Mouse (Mus musculus) CD4-positive helper T cell, adult 2 months (primary cell): Measurements from ENCODE around the gene Hipk1.
"Not testable (repeated sequence)": the region's sequence is repeated elsewhere in the genome, so short reads cannot be mapped to it uniquely, and the experiment has no call there.

Source experiments
- DNase-seq: peaks from one replicate; pipeline ENCODE4 v3.0.0-alpha.2; 2012; ENCODE audit warnings: low read depth, missing footprints, low spot score

The Hipk1 gene

DNA sequence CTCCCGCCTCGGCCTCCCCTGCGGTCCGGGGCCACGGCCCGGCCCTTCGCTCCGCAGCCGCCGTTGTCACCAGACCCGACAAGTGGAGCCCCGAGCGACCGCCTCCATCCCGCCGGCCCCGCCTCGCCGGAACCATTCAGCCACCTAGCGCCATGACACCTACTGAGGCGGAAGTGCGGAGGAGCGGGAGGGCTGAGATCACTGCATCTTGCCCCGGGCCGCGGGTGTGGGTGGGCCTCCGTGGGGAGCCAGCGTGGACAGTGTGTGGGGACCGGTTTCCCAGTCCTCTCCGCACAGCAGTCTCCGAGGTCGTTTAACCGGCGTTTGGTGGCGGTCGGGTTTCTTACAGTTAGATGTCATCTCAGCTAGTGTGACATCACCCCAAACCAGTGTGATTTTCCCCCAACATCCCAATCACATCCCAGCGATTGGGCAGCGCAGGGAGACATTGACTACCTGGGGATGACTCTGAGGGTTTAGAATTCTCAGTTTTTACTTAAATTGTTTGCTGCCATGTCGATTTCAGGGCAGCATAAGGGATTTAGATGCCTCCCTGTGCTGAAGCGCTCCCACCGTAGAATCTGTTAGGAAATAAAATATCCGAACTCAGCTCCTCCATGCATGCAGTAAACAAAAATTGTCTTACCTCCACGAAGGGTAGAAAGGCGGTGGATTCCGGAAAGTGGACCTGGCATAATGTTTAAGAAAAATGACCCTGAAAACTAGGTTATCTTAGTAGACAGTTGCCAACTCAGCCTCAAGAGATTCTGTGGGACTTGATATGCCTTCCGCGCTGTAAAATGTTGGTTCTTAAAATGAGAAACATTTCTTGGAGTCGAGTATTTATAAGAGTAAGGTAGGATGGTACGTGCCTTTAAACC is at the start of gene Hipk1:
Gene Hipk1, minus strand, starts transcription at position 334 of the 881 bp plus-strand sequence.
- DNase-seq: peak; percentile 94

DNA sequence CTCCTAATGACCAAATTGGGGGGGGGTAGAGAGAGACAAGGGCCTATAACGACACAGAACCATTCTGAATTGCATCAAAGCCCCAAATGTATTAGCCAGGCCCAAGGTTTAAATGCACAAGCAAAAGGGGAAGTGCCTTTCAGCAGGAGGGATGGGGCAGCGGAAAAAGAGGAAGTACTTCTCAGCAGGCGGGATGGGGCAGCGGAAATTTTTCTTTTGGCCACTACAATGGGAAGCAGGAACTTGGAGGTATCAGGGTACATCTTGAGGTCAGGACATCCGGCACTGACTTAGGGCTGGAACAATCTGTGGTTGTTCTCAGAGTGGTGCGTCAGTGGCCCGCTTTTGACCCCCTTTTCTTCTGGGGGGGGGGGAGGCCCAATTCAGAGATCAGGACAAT is 49.6 kb upstream of the Hipk1 start:
- not testable (repeated sequence) for DNase-seq

DNA sequence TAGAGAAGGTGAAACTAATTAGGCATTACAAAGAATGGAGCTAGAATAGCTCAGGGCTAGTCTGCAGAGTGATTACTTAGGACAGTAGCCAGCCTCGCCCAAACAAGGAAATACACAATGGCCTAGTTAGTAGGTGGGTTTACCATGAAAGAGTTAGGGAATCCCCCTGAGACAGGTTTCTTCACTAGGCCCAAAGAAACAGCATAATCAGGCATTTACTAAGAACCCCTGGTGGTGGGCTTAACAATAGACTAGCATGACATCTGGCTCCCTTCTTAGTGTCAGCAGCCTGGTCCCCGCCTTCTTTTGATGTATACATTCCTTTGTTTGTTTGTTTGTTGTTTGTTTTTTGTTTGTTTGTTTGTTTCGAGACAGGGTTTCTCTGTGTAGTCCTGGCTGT is 48.8 kb upstream of the Hipk1 start:
- DNase-seq: not testable (repeated sequence)

DNA sequence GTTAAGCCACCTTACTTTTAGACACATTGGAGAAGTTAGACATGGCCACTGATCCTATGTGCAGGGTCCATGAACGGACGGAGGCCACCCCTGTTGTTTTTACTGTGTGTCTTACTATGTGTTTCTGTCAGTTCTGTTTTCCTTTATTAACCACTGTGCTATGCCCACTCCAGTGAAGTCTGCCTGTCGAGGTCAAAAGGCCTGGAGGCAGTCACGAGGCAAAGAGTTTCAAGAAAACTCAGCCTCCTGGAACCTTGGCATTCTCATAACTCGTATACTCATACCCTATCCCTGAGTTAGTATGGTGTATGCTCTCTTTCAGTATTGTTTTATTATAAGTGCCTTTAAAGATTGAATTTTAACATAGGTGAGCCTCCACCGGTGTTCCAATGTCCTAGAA is 48.3 kb upstream of the Hipk1 start:
- DNase-seq: no peak

DNA sequence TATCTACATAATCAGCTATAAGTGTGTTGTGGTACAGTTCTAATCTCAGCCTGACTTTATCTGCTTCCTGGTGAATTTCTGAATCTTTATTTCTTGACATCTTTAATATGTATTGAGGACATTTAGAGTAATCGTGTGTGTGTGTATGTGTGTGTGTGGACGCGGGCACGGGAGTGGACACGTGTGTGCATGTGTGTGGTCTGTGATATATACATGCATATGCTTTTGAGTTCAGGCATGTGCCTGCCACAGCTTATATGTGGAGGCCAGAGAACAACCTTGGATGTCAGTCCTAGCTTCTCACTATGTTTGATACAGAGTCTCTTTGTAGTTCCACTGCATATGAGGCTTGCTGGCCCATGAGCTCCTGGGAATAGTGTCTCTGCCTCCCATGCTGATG is 45.1 kb upstream of the Hipk1 start:
- no peak for DNase-seq

DNA sequence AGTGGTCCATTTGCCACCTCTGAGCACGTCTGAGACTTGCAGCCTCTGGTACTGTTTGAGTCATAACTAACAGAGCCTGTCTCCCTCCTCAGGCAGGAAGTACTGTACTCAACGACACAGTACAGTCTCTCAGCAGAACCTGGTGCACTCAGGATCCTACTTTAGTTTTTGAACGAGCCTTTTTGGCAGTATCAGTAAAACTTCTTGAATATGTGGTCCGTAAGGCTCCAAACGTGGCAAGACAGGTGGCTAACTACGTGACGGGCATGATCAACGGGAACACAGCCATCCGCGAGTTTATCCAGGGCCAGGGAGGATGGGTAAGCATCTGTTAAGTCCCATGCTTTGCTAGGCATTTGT is 44.6 kb upstream of the Hipk1 start:
- DNase-seq: peak; percentile 9

DNA sequence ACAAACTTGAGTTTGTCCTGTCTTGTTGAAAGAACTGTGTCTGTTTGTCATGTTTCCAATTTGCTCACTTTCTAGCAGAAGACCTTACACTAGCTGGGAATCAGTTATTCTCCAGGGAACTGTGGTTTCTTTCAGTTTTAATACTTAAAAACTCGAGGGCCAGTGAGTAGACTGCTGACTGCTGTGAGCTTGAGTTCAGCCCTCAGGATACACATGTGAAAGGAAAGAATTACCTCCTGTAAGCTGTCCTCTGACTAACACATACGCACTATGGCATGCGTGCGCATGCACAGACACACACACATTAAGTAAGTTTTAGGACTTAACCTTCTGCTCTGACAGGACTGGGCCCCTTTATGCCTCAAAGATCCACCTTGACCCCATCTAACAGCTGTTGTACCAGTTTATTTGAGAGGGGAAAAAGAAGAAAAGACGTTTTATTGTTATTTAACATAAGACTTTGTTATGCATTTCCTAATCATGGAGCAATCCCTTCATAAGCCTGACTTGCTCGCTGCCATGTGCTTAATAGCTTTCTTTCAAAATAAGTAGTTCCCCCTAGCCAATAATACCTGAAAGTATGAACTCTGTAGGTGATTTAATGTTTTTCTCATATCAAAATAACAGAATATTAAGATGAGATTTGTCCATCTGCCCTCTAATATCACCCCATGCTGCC is 44.0 kb upstream of the Hipk1 start:
- no peak for DNase-seq

DNA sequence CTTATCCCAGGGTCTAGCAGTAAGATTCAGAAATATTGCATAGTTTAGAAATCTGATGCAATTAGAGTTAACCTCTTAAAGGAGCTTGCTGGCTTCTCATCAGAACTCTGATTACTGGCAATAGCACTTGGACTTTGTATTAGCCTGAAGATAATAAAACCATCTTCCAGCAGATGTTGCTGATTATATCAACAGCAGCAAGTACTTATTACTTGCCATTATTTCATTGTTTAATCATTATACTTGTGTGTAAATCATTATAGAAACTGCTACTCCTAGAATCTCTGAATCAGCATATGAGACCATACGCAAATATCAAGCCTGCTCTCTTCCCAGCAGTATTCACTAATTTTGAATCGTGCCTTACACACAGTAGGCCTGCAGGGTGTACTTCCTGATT is 42.6 kb upstream of the Hipk1 start:
- DNase-seq: no peak

DNA sequence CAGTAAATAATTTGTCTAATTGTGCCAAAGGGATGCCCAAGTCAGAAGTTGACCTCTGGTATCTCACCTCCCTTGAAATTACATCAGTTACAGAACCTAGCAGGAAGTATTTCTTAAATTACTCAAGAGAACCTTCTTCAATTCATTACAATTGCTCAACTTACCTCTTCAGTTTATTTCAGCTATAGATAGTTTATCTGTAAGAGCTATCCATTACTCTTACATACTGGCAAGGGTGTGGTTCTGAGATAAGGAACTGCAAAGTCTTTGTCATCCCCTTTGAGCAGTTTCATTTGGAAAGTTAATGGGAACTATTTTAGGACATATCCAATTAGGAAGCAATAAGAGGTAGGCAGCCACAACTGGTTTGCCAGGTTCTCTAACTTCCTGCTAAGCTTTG is 41.1 kb upstream of the Hipk1 start, which contains the start of gene Bcl2l15:
Gene Bcl2l15, plus strand, starts transcription at position 176 of the 400 bp plus-strand sequence.
- no peak for DNase-seq

DNA sequence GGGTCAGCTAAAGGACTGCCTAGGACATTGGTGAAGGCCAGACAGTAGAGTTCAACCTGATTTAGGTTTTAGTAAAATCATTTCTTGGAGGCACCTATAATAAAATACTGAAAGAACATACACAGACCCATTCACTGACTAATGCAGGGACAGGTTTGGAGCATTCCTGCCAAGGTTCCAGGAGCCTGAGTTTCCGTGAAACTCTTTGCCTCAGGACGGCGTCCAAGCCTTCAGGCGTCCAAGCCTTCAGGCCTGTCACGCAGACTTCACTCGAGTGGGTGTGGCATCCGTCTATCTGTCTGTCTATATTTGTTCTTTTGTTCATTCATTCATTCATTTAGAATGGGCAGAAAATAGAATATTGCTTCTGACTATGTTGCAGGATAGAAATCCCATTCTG is 39.8 kb upstream of the Hipk1 start:
- DNase-seq: no peak

DNA sequence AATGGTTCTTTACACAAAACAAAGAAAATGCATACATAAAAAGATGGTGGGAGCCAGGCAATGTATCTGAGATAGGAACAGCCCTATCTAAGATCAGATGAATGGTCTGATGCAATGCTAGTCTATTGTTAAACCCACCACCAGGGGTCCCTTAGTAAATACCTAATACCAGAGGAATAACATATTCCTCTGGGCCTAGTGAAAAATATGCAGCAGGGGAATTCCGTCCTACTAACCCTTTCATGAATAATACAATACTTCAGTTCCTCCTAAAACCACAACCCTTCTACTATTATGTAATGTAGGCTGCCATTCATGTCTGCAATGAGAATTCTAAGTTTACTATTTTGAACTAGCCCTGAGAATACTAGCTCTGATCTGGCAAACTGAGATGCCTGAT is 39.3 kb upstream of the Hipk1 start:
- peak; percentile 31 for DNase-seq

DNA sequence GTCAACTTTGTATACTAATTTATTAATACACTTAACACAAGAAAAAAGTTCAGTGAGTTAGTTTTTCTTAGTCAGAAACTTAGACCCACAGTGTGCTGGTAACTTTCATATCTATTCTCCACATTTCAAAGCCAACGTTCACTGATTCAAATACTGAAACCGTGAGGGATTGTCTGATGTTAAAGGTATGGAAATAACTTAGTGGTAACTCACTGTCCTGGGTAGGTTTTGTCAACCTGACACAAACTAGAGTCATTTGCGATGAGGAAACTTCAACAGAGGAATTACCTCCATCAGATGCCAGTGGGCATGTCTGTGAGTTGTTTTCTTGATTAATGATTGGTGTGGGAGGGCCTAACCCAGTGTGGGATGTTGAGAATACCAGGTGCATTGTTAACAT is 37.7 kb upstream of the Hipk1 start:
- peak; percentile 38 for DNase-seq

DNA sequence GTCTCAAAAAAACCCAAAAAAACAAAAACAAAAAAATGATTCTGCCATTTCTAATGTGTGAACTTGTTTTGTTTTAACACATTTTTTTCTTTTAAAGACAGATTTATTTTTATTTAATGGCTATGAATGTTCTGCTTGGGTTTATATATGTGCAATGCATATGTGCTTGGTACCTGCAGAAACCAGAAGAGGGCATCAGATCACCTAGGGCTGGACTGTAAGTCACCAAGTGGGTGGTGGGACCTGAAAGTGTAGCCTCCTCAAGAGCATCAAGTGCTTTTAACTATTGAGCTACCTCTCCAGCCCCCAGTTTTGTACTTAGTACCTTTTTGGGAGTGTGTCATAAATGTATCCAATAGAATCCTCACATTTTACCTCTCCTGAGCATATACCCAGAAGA is 36.2 kb upstream of the Hipk1 start:
- peak; percentile 39 for DNase-seq

DNA sequence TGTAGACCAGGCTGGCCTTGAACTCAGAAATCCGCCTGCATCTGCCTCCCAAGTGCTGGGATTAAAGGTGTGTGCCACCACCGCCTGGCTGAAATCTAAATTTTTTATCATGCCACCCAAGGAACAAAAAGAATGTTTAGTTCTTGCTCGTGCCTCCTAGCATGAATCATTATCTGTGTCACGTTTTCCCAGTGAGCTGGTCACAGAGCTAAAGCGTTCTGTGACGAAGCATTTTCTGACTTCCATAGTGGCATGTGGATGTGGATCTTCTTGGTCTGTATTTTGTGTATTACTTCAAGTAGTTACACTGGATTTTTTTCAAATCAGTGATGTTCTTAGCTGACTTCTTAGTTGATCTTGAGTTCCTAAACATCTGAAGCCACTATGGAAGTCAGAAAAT is 19.6 kb upstream of the Hipk1 start:
- DNase-seq: no peak

DNA sequence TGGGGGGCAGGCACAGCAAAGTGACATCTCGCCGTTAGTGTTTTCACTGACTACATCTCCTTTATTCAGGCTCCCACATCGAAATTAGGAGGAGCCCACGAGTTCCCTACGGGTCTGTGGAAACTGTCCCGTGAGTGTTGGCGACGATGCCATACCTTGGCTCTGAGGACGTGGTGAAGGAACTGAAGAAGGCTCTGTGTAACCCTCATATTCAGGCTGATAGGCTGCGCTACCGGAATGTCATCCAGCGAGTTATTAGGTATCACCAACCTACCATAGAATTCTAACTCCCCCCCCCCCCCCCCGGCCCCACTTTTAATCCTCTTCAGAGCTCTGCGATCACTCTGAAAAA is 18.4 kb upstream of the Hipk1 start:
- DNase-seq: no peak

DNA sequence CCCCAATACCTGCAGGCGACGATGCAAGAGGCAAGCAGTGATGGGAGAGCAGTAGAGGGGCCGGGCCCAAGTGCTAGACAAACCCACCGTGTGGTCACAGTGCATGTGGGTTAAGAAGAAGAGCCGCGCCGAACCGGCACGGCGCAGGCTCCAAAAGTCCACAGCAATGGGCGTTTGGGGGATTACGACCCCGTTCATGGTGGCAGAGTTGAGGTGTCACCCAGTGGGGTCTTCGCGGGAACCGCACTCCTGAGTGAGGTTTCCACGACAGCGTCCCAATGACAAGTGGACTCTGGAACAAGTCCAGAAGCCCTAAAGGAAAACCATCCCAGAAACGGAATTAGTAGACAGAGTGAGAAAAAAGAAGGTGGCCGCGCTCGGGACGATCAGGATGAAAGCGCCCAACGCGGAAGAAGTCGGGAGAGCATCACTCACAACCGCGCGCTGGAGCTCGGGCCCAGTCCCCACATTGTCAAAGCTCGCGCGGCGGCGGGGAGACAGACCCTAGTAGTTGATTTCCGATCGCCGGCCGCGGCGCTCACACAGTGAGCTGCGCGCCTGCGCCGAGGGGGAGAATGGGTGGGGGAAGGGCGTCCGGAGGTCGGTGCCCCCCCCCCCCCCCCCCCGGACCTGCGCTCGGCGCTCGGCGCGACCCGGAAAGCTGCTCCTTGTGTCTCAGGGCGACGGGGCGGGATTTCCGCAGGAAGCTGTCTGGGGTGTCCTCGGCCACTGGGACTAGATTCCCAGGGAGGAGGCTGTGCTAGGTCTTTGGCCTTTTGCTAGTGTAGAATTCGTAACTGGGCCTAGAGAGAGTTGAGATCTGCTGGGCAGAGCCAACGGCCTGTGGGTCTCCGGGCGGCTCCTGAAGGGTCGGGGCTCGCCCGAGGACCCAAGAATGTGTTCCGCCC is 17.8 kb upstream of the Hipk1 start, which contains the start of the genes Dclre1b, Ap4b1 and Gm43064:
Gene Dclre1b, minus strand, starts transcription at position 554 of the 908 bp plus-strand sequence.
Gene Ap4b1, plus strand, starts transcription at position 630 of the 908 bp plus-strand sequence.
Gene Gm43064, plus strand, starts transcription at position 683 of the 908 bp plus-strand sequence.
- peak; percentile 98 for DNase-seq

DNA sequence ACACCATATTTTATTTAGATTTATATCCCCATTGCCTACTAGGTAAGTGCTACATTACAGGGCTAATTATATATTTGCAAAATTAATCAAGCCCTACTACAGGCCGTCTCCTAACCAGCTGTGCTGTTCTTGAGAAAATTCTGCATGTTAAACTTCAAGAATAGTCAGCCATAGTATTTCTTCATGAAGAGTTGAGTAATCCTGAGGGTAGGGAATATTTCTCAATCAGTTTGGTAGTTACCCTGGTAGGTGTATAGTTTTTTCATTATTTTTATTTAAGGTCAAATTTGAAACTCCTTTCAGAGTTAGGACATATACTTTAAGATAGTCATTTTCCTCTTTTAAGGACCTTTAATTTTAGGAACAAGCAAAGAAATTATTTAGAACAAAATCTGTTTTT is 14.3 kb upstream of the Hipk1 start:
- no peak for DNase-seq

DNA sequence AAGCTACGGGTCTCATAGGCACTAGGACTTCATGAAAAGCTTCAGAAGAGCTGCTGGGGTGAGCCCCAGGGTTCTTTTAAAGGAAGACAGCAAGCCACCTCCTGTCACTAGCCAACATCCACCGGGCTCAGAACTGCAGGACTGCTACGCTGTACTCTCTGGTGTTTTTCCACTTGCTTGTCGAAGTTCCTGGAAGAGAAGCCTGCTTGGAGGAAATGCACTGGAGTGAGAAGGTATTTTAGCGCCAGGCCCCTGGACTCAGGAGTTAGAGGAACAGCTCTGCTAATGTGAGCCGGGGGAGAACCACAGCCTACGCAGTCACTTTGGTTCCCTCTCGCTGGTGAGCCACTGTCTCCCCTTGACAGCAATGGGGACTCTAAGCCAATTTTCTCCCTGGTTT is 11.5 kb upstream of the Hipk1 start:
- peak; percentile 29 for DNase-seq

DNA sequence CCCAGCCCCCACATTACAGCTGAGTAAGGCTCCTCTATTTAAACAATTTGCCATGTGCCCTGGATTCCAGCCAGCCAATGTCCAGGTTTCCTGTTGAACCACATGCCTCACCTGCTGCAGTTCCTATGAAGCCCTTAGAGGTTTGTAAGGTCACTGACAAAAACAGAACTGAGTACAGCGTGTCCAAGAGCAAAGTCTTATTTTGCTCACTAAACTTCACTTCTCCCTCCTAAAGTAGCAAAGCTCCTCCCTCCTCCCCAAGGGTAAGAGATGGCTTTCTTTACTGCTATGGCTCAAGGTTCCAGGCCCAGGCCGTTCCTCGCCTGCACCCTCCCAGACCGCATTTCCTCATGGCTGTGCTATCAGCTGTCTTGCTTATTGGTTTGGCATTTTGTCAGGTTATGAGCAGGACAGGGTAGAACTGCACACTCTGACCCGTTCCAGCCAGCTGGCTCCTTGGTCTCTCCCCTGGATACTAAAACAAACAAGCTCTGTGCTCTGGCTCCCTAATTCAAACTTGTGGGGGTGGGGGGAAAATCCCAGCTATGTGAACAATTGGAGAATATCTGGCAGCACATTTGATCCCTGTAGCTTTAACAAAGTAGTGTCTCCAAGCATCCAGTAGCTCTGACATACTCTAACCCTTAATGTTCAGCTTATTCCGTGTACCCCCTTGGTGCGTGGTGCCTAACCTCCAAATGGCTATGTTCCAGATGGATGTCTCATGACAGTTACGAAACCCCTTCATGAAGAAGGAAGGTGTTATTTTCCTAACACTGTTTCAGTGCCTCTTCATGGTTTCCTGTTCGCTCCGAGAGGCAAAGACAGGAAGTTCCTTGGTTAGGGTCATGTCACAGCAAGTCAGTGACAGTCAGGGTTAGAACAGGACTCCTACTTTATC is 10.5 kb upstream of the Hipk1 start:
- DNase-seq: peak; percentile 77

DNA sequence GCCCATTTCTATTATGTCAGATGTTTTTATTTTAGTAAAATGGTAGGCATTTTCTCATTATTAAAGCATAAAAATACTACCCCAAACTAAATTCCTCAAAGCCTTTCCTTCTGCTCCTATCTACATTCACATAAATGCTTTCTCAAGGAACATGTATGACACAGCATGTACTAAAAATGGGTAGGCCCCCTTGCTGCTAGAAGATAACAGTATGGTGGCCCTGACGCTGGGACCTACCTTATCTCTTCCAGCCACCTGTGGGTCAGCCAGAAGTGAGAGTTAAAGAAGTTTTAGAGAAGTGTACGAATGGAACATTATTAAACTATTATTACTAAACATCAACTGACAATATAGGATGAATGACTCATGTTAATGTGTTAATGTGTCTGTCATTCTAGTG is 8.1 kb upstream of the Hipk1 start:
- no peak for DNase-seq

DNA sequence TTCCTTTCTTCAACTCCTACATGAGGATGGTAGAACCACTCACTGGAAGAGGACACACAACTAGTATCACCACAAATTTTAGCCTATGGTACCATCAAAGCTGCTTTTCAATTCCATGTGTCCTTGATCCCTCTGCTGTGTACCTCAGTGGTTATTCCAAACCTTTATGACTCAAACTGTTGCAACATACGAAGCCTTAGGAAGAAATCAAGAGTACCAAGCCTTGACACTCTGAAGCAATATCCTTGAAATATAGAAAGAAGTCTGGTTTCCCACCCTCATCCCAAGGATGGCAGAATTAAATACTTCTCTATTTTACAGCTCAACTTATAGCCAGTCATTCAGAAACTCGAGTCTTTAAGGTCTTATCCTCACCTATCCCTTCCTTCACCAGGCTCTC is 5.0 kb upstream of the Hipk1 start:
- no peak for DNase-seq
